Mouse (Mus musculus): ENCODE measurements around the gene Bpi.

- TF ChIP-seq CTCF (conservative IDR thresholded peaks at IDR 0.05; ENCODE audit: low read length) (peak; percentile 66), POU5F1 (IDR thresholded peaks at IDR 0.05; ENCODE audit: borderline replicate concordance, low read length) (no peak)
These were observed 887 bp downstream of the Bpi start for GRCm38 (mm10) chr2:158258781-158259180.

Measured in E14TG2a.4 (cell line).